ENCODE assay signal across 9 mouse cellular contexts in genomic region chr2:35349184-35349583, GRCm38 (mm10). TPM values are rescaled to one million over a fixed set of nuclear protein-coding genes. Genes with fewer than 3 reads are reported as not detected.
DNase-seq lines count a peak whose midpoint lies in the region; ATAC-seq lines count a peak whose summit lies in the region.
"Had no signal": no experiment of that assay in that cellular context is flagged by ENCODE, and none has a peak within 500 bp of the region (broad histone marks: within the 10 kb centered on the region; RNA-seq: fewer than 3 reads in every experiment).

No protein-coding gene starts in this region.

- intact Hi-C loops in heart, postnatal 36 days (cut with DNase I), result loop anchor here (1.0 to 2.0 kb wide), 2 partner anchors 48 to 51 kb away; partner anchors contain the start of gene 4930402F06Rik
- intact Hi-C loops in left cerebral cortex, postnatal 10 days (cut with DNase I), result loop anchor here (2.0 kb wide), 1 partner anchor 50 kb away; no protein-coding TSS in a partner anchor

- H3K4me3 ChIP-seq in liver, embryonic 16.5 days (ENCODE audit: low read depth, low read length), result no peak overlapping the region
- H3K4me3 ChIP-seq in midbrain, embryonic 15.5 days, result no peak overlapping the region
- H3K4me3 ChIP-seq: limb, embryonic 12.5 days had no signal

- no peak overlapping the region for H3K9ac ChIP-seq in liver, embryonic 16.5 days (ENCODE audit: low read depth, low read length)
- H3K9ac ChIP-seq in midbrain, embryonic 15.5 days, result no peak overlapping the region
- H3K9ac ChIP-seq: limb, embryonic 12.5 days had no signal

- peak; percentile 30 to 63 for DNase-seq in heart, adult 18-20 months
- no peak for DNase-seq in heart, postnatal 36 days
- DNase-seq in 416B (ENCODE audit: low read depth), result peak; percentile 86
- no peak for DNase-seq in layer of hippocampus, adult 8-10 months (ENCODE audit: low spot score in 2 of 2)
- DNase-seq in left cerebral cortex, postnatal 10 days (ENCODE audit: extremely low spot score in 1 of 2, low spot score in 2 of 2), result no peak

- H3K36me3 ChIP-seq in liver, embryonic 16.5 days (ENCODE audit: control insufficient read depth, insufficient read depth), result no peaks in the 10 kb centered on the region
- no peaks in the 10 kb centered on the region for H3K36me3 ChIP-seq in midbrain, embryonic 15.5 days (replicated peaks)
- H3K36me3 ChIP-seq: limb, embryonic 12.5 days had no signal

- H3K27ac ChIP-seq in liver, embryonic 16.5 days (ENCODE audit: low read length), result no peak overlapping the region
- no peak overlapping the region for H3K27ac ChIP-seq in midbrain, embryonic 15.5 days
- H3K27ac ChIP-seq: limb, embryonic 12.5 days had no signal

- peak; percentile 32 for ATAC-seq in activated CD4-positive, CD25-positive, alpha-beta regulatory T cell, adult 4 months
- peak; percentile 58 for ATAC-seq in liver, embryonic 16.5 days (ENCODE audit: low read depth)
- ATAC-seq in midbrain, embryonic 15.5 days (replicated peaks), result no peak

- H3K9me3 ChIP-seq in liver, embryonic 16.5 days (replicated peaks; ENCODE audit: control insufficient read depth, low read length), result no peaks in the 10 kb centered on the region
- no peaks in the 10 kb centered on the region for H3K9me3 ChIP-seq in midbrain, embryonic 15.5 days
- H3K9me3 ChIP-seq: limb, embryonic 12.5 days had no signal

- 26% methylated on average over 5 of the region's 5 CpGs for WGBS in liver, embryonic 16.5 days (ENCODE audit: insufficient replicate concordance)
- 59% methylated on average over 5 of the region's 5 CpGs for WGBS in midbrain, embryonic 15.5 days

- peaks cover 2% of the 10 kb centered on the region; the same call in 1 of the 2 replicates for H3K4me1 ChIP-seq in liver, embryonic 16.5 days (ENCODE audit: control insufficient read depth, low read depth, low read length)
- no peaks in the 10 kb centered on the region for H3K4me1 ChIP-seq in midbrain, embryonic 15.5 days
- H3K4me1 ChIP-seq: limb, embryonic 12.5 days had no signal

- no peak overlapping the region for H3K4me2 ChIP-seq in liver, embryonic 16.5 days (ENCODE audit: low read depth, low read length)
- no peak overlapping the region for H3K4me2 ChIP-seq in midbrain, embryonic 15.5 days
- H3K4me2 ChIP-seq: limb, embryonic 12.5 days had no signal

- H3K27me3 ChIP-seq in liver, embryonic 16.5 days (ENCODE audit: control insufficient read depth, insufficient read depth, low read depth, low read length), result no peaks in the 10 kb centered on the region; the same call in 1 of the 2 replicates
- H3K27me3 ChIP-seq in midbrain, embryonic 15.5 days (replicated peaks), result no peaks in the 10 kb centered on the region
- H3K27me3 ChIP-seq: limb, embryonic 12.5 days had no signal

RNA-seq across cellular contexts. Expression of gene Stom, which starts 12.4 kb away (rescaled TPM):
- total RNA-seq in heart, adult 18-20 months (2021), result 100 to 1,000 TPM in 1 of 2 experiments, 10 to 100 TPM in 1; 88.5 to 102 TPM
- 10 to 100 TPM; 79.9 to 88.4 TPM for total RNA-seq in heart, postnatal 36 days (2021)
- polyA plus RNA-seq in activated CD4-positive, CD25-positive, alpha-beta regulatory T cell, adult 4 months (2017; shearing (Covaris generic)), result 1 to 10 TPM; 2.7 to 4.0 TPM
- polyA plus RNA-seq in liver, embryonic 16.5 days (2015; fragmentation: Nextera tagmentation; extraction: Ambion mirVana), result 181 and 189 TPM in 2 replicates
- polyA plus RNA-seq in midbrain, embryonic 15.5 days (2015; fragmentation: Nextera tagmentation; extraction: Ambion mirVana), result 13.1 and 14.4 TPM in 2 replicates
- total RNA-seq in layer of hippocampus, adult 8-10 months (2022), result 10 to 100 TPM in 2 of 4 experiments, 1 to 10 TPM in 2; 9.5 to 13.6 (median 11.3) TPM
- total RNA-seq in left cerebral cortex, postnatal 10 days (2021), result 1 to 10 TPM; 6.5 to 7.5 TPM

RNA-seq across cellular contexts. Expression of gene 4930568D16Rik, which starts 18.3 kb away (rescaled TPM):
- total RNA-seq in heart, adult 18-20 months (2021), result not detected
- not detected for total RNA-seq in heart, postnatal 36 days (2021)
- polyA plus RNA-seq in activated CD4-positive, CD25-positive, alpha-beta regulatory T cell, adult 4 months (2017; shearing (Covaris generic)), result not detected
- polyA plus RNA-seq in liver, embryonic 16.5 days (2015; fragmentation: Nextera tagmentation; extraction: Ambion mirVana), result not detected in 2 replicates
- not detected in 2 replicates for polyA plus RNA-seq in midbrain, embryonic 15.5 days (2015; fragmentation: Nextera tagmentation; extraction: Ambion mirVana)
- total RNA-seq in layer of hippocampus, adult 8-10 months (2022), result not detected
- not detected for total RNA-seq in left cerebral cortex, postnatal 10 days (2021)
- polyA plus RNA-seq: limb, embryonic 12.5 days had no signal

RNA-seq across cellular contexts. Expression of gene 4930402F06Rik, which starts 47.8 kb away (rescaled TPM):
- not detected for total RNA-seq in heart, adult 18-20 months (2021)
- total RNA-seq in heart, postnatal 36 days (2021), result not detected
- polyA plus RNA-seq in activated CD4-positive, CD25-positive, alpha-beta regulatory T cell, adult 4 months (2017; shearing (Covaris generic)), result not detected
- not detected in 2 replicates for polyA plus RNA-seq in liver, embryonic 16.5 days (2015; fragmentation: Nextera tagmentation; extraction: Ambion mirVana)
- polyA plus RNA-seq in midbrain, embryonic 15.5 days (2015; fragmentation: Nextera tagmentation; extraction: Ambion mirVana), result not detected in 2 replicates
- total RNA-seq in layer of hippocampus, adult 8-10 months (2022), result not detected
- total RNA-seq in left cerebral cortex, postnatal 10 days (2021), result not detected
- polyA plus RNA-seq: limb, embryonic 12.5 days had no signal

Comparison
In these comparisons a context has a peak if more than half of its experiments do, and no peak if none do; other contexts are left out.
1. DNase-seq: peak in heart, adult 18-20 months (2 of 2) and 416B (single experiment); none in heart, postnatal 36 days (0 of 2), layer of hippocampus, adult 8-10 months (0 of 2) and left cerebral cortex, postnatal 10 days (0 of 2).
2. RNA of gene Stom, which starts 12.4 kb away (total RNA-seq): 88.5 to 102 TPM in heart, adult 18-20 months and 79.9 to 88.4 TPM in heart, postnatal 36 days; 9.5 to 13.6 TPM in layer of hippocampus, adult 8-10 months and 6.5 to 7.5 TPM in left cerebral cortex, postnatal 10 days; every median in the first group is over 4 times any median in the second.